Mouse (Mus musculus) heart, postnatal 25 days (tissue): Measurements from ENCODE around the gene Pithd1. TPM values are rescaled to one million over a fixed set of nuclear protein-coding genes. Genes with fewer than 3 reads are reported as not detected.
"Not testable (repeated sequence)": the region's sequence is repeated elsewhere in the genome, so short reads cannot be mapped to it uniquely, and the experiment has no call there.

Experiments
- DNase-seq: peaks from one replicate; pipeline ENCODE4 v3.0.0; 2022; ENCODE audit warnings: low spot score
- intact Hi-C: fragments of 180-260 bp; cut with DNase I; formaldehyde crosslinking; loops from one replicate; pipeline ENCODE4 v1.15.1; 2025
- total RNA-seq, 2 experiments: library from RNA; stranded (reverse); gene quantifications; 2 replicates each; pipeline ENCODE4 v1.2.3; 2021

Pithd1 gene
- total RNA-seq, 2 experiments from 2014 or later = 16.0 to 18.0 TPM

DNA sequence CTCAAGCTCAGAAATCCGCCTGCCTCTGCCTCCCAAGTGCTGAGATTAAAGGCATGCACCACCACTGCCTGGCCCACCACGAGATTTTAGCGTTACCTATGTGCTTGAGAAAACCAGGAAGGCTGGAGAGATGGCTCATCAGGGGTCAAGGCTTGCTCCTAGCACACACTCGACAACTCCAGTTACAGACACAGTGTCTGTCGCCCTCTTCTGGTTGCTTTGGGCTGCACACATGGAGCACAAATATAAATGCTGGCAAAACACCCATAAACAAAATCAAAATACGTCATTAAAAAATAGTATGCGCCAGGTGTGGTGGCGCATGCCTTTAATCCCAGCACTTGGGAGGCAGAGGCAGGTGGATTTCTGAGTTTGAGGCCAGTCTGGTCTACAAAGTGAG is 46.0 kb downstream of the Pithd1 start:
- DNase-seq, intact Hi-C loops: not testable (repeated sequence)

DNA sequence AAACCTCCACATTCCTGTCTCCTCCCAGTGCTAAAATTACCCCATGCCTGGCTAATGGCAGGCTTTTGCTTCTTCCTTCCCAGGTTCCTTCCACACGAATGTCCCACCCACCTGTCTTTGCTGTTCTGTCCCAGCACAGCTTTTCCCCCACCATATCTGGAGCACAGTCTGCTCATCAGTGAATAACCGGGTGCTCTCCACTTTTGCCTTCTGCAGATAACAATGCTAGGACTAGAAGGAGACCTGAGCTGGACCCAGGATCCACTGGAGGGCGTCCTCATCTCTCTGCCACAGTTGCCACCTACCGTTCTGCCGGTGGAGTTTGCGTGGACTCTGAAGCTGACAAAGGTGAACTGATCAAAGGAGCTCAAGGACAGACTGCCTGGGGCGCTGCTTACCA is 48.2 kb downstream of the Pithd1 start:
- intact Hi-C loops = no loop called here

DNA sequence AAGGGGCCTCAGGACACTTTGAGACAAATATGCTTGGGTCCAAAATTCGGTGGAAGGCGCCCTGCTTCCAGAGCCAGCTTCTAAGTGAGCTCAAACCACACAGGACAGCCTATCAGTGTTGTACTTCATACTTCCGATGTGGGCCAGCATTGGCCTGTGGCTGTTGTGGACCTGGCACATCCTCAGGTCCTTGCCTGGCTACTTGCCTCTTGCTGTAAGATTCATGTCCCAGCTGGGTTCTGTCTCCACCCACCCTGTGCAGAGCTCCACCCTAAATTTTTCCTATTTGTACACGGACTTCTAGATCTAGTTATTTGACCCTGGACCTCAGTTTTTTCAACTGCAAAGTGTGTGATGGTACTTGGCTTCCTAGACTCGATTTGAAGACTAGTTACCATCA is 51.6 kb downstream of the Pithd1 start:
- peak; percentile 44 for DNase-seq
- intact Hi-C loops = no loop called here

More for the DNA sequence above, 48.2 kb downstream of the Pithd1 start:
- no peak for DNase-seq

DNA sequence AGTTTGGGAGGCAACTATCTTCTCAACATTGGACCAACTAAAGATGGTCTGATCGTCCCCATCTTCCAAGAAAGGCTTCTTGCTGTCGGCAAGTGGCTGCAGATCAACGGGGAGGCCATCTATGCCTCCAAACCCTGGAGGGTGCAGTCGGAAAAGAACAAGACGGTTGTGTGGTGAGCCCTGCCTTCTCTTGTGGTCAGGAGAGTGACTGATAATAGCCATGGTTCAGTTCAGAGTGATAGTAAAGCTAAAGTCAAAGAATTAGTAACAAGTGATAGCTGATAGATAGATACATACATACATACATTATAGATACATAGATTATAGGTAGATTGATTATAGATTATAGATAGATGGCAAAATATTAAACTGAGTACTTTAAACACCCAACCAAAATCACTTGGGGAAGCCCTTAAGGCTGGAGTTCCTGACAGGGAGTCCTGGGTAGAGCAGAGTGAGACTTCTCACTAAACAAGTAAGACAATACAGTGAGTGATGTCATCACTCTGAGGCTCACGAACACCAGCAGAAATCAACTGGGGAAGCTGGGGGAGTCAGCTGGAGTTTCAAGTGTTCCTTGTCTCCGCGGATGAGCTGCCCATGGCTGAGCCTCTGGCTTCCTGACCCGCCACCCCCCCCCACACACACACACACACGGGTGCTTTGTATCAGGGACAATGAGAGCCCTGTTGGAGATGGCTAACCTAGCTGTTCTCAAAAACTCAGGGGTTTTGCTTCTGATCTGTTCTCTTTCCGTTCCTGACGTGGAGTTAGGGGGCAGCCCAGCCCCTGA is 52.2 kb downstream of the Pithd1 start:
- no peak for DNase-seq
- intact Hi-C loops = loop anchor here (5.0 kb wide), 1 partner anchor 133 kb away; no protein-coding TSS in a partner anchor

DNA sequence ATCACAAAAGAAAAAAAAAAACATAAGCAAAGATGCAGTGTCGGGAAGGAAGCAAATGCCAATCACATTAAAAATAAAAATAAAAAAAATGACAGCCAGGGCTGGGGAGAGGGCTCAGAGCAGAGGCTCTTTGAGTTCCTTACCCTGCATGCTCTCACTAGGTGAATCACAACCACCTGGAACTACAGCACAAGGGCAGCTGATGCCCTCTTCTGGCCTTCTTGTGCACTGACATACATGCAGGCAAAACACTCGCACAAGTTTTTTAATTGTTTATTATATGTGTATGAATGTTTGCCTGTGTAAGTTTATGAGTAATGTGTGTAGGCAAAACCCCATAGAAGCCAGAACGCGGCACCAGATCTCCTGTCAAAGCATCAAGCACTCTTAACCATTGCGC is 55.2 kb downstream of the Pithd1 start:
- intact Hi-C loops = loop anchor here (2.0 to 5.0 kb wide), 2 partner anchors 41 to 130 kb away; no protein-coding TSS in a partner anchor
- no peak for DNase-seq

DNA sequence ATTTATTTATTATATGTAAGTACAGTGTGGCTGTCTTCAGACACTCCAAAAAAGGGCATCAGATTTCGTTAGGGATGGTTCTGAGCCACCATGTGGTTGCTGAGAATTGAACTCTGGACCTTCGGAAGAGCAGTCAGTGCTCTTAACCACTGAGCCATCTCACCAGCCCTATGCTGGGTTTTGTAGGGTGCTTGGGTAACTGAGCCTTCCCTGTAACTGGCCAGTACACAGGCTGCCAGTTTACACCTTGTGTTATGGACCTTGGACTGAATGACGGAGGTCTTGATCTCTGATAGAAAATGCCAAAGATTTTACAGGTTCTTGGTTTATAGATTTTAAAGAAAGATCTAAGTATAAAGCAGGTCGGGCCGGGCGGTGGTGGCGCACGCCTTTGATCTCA is 56.8 kb downstream of the Pithd1 start:
- no peak for DNase-seq
- intact Hi-C loops = loop anchor here (5.0 kb wide), 1 partner anchor 128 kb away; no protein-coding TSS in a partner anchor

DNA sequence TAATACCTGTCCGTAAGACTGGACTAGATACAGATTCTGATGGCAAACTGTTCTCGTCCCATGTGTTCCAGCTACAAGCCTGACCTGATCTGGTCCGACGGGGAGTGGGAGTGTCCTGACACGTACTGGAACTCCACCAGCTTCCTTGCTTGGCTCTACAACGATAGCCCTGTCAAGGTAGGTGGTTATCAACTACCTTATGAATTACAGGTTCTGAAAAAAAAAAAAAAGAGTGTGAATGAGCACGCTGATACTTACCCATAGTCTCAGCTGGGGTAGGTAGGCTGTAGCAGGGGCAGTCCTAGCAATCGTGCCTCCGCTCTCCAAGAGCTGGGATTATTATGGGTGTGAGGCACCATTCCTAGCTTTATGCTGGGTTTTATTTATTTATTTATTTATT is 57.2 kb downstream of the Pithd1 start:
- intact Hi-C loops = loop anchor here (5.0 to 10.0 kb wide), 2 partner anchors 128 to 225 kb away; no protein-coding TSS in a partner anchor
- DNase-seq = no peak

DNA sequence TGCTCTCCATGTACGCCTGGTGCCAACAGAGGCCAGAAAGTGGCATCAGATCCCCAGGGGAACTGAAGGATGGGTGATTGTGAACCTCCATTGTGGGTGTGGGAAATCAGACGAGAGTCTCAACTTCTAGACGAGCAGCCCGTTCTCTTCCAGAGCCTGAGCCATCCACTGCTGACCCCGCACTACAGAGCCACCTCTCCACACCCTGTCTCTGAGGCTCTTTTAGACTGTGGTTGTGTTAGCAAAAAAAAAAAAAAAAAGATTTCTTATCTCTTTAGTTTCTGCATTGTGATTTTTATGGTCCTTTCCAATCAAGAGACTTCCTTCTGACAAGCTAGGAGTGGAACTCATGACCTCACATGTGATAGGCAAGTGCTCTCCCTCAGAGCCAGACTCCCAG is 57.7 kb downstream of the Pithd1 start:
- intact Hi-C loops = loop anchor here (10.0 kb wide), 1 partner anchor 225 kb away; no protein-coding TSS in a partner anchor
- no peak for DNase-seq

DNA sequence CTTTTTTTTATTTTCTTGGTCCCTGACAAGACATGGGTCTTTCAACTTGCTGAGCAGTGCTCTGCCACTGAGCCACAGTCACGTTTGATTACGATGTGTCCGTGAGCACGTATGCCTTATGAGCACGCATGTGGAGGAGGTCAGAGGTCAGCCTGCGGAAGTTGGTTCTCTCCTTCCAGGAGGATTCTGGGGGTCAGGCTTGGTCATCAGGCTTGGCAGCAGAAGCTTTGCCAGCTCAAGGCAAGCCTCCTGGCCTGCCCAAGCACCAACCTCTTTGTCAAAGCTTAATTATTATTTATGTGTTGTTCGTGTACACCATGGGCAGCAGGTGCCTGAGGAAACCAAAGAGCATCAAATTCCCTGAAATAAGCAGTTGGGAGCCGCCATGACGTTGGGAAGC is 58.7 kb downstream of the Pithd1 start:
- intact Hi-C loops = loop anchor here (10.0 kb wide), 1 partner anchor 224 kb away; no protein-coding TSS in a partner anchor
- DNase-seq = no peak

DNA sequence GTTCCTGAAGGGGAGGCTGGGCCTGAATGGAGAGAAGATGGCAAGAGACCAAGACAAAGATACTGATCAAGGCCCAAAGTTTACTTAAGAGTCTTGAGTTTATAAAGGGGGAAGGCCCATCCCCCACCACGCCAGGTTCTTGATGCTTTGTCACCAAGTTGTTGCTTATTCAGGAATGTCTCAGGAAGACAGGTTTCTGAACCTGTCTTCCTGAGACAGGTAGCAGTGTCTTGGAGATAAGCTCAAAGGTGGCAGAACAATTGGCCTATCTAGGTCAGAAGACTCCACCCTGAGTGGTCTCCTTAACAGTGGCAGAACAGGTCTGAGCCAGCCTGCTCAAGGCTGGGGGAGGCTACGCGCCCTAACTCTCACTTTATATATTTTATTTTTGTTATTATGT is 60.2 kb downstream of the Pithd1 start:
- intact Hi-C loops = loop anchor here (10.0 kb wide), 1 partner anchor 222 kb away; no protein-coding TSS in a partner anchor
- DNase-seq = no peak

DNA sequence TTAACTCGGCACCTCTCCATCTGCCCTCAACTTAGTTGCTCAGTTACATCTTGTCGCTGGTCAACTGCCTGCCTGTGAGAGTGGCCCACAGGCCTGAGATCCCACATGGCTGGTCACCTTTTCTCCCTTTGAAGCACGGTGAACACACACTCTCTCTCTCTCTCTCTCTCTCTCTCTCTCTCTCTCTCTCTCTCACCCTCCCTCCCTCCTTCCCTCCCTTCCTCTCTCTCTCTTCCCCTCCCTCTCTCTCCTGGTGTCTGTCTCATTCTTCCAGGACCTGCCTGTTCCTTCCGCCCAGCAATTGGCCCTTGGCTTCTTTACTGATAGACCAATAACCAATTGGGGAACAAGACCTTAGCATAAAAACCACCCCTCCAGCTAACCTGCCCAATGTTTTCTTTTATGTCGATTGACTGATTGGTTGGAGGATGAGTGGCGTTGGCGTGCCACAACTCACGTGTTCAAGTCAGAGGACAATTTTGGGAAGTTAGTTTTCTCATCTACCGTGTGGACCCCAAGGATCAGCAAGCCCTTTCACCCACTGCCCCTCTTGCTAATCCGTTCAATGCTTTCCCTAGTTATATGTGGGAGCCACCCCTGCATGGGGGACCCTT is 60.8 kb downstream of the Pithd1 start:
- intact Hi-C loops = loop anchor here (10.0 kb wide), 1 partner anchor 222 kb away; no protein-coding TSS in a partner anchor

More for the DNA sequence above, 60.8 kb downstream of the Pithd1 start:
- DNase-seq = no peak

Other genes starting within 250 kb of the Pithd1 start
- under 1 TPM; 0.64 to 0.88 TPM for gene Myom3, start 227.5 kb downstream of the Pithd1 start, total RNA-seq
- 10 to 100 TPM; 41.7 to 47.7 TPM for gene Srsf10, start 131.5 kb downstream of the Pithd1 start, total RNA-seq
- 10 to 100 TPM; 57.7 to 67.0 TPM for gene Pnrc2, start 113.4 kb downstream of the Pithd1 start, total RNA-seq
- under 1 TPM; 0.34 to 0.36 TPM for gene Cnr2, start 91.9 kb downstream of the Pithd1 start, total RNA-seq
- 10 to 100 TPM; 27.4 to 29.0 TPM for gene Fuca1, start 66.5 kb downstream of the Pithd1 start, total RNA-seq
- gene Hmgcl, start 40.8 kb downstream of the Pithd1 start, total RNA-seq = 10 to 100 TPM; 71.5 to 74.8 TPM
- gene Gale, start 23.5 kb downstream of the Pithd1 start, total RNA-seq = 1 to 10 TPM; 1.8 to 2.5 TPM
- 10 to 100 TPM; 34.6 to 37.6 TPM for gene Lypla2, start 14.6 kb downstream of the Pithd1 start, total RNA-seq
- 10 to 100 TPM; 32.8 to 34.4 TPM for gene Eloa, start 34.5 kb upstream of the Pithd1 start, total RNA-seq
- 100 to 1,000 TPM; 230 to 252 TPM for gene Rpl11, start 66.2 kb upstream of the Pithd1 start, total RNA-seq
- gene Id3, start 156.2 kb upstream of the Pithd1 start, total RNA-seq = 10 to 100 TPM; 46.9 to 70.1 TPM
- gene E2f2, start 185.1 kb upstream of the Pithd1 start, total RNA-seq = 1 to 10 TPM; 1.9 to 4.3 TPM
- gene Asap3, start 219.1 kb upstream of the Pithd1 start, total RNA-seq = 10 to 100 TPM in 1 of 2 experiments, 1 to 10 TPM in 1; 8.7 to 11.8 TPM